Mouse (Mus musculus) telencephalon, adult 2 months (tissue): ENCODE results near the gene Myt1l.

Source experiments
- DNase-seq: peaks from one replicate; pipeline ENCODE4 v3.0.0-alpha.2; 2011; ENCODE audit warnings: low read depth, low spot score

Myt1l gene

DNA sequence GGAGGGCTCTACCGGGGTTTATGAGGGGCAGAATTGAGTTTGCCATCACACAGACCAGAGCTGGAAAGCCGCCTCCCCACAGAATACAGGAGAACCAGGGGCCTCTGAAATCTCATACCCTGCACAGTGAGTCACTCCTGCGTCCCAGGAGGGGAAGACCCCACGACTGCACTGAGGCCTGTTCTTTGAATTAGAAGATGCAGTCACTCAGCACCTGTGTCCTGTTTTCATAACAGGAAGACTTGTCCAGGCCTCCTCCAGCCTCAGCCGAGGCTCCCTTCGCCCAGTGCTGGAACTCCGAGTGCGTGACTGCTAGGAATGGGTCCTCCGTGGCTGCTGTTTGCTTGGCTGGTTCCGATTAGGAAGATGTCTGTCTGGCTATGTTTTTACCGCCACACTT, 425.8 kb downstream of the Myt1l start:
- DNase-seq: no peak

DNA sequence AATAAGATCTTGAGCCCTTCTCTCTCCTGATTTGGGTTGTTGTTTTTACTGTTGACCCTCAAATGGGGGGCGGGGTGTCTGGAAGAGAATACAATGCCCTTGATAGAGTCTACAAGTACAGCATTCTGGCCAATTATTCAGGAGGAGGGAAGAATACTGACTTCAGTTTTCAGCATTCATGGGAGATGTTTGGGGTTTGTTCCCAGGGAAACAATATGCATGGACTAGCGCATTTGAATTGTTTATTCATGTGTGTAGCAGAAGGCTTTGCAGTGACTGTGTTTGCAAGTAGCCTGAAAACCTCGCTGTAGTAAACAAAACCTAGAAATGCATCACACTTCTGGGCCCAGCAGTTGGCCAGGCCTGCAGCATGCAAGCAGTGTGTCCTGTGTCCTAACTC, 426.3 kb downstream of the Myt1l start:
- no peak for DNase-seq

DNA sequence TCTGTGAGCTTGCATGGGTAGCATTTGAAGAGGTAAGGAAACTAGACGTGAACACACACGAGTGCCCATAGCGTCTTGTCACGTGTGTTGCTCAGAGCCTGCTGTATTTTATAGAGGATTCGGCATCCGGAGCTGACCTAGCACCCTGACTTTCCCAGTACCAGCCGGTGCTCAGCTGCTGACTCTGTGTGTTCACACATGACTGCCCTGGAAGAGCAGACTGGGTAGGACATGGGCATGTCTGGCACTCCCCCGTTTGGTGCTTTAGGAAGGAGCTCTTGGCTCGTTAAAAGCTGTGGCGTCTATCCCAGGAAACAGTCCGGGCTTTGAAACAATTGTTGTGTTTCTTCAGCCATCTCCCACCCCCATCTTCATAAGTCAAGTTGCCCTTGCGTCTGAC, 428.8 kb downstream of the Myt1l start:
- DNase-seq: no peak

DNA sequence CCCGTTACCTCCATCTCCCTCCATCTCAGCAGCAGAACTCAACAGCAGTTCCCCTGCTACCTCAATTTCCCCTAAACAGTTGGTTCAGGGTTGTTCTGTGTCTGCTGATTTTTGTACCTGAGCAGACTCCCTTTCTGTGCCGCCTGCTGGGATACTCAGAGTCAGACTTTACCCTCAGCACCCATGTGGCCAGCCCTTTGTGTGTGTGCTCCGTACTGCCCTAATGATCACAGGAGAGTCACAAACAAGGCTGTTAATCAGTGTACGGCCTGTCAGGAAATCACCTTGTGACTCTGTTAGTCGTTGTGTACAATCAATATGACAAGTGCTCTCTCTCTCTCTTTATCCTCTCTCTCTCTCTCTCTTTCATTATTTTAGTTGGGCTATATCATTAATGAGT, 430.5 kb downstream of the Myt1l start:
- DNase-seq: no peak

DNA sequence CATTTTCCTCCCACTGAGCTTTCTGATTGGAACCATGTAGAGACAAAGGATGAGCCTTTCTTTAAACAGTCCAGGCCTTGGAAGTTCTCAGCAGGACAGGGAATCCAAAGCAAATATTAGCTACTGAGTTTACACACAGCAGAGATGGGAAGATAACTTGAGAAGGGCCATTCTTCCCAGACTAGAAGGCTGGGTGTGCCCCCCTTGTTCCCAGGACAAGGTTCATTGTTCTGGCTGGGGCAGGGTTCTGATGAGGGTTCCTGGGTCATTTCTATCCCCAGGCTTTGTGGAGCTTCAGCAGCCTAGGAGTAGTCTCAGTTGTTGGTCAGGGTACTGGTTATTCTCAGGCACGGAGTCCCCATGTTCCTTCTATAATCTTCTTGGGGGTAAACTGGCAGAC, 432.9 kb downstream of the Myt1l start:
- no peak for DNase-seq

DNA sequence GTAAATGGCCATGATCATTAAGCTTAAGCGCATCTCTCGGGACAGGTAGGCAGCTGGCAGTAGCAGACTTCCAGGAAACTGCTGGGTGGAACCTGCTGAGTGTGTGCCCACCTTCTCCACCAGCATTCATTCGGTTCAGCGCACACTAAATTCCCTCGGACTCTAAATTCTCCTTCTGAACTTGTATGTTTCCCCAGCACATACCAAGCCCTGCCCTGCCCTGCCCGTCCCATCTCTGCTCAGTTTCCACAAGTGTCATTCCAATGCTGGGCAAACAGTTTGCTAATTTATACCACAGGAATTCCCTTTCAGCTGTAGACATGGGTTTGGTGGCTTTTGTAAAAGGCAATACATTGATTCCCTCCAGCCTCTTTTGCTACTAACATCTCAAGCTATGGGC, 436.8 kb downstream of the Myt1l start:
- no peak for DNase-seq

DNA sequence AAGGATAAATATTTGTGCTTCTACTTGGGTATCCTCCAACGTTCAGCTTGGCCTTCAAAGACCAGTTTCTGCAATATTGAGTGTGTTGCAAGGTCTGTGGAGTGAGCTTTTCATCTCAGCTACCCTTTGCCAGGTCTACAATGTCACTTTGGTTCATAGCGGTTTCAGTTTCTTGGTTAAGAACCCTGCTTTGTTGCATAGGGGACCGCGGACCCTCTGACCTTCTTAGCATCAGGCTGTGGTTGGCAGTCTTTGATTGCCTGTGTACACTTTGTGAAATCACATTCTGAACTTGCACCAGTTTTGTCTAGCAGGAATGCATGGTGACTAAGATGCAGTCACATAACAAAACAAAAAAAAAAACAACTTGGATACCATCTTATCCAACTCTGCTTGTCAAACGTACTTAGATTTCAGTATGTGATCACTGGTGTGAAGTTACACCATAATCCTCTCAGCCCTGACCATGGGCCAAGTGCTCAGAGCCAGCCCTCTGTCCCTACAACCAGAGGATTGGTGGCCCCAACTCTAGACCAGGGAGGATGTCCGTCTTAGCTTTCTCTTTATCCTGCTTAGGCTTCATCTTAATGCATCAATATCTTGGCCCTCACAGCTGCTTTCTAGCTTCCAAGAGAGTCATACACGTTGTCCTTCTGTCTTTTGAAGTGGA, 443.7 kb downstream of the Myt1l start:
- no peak for DNase-seq

DNA sequence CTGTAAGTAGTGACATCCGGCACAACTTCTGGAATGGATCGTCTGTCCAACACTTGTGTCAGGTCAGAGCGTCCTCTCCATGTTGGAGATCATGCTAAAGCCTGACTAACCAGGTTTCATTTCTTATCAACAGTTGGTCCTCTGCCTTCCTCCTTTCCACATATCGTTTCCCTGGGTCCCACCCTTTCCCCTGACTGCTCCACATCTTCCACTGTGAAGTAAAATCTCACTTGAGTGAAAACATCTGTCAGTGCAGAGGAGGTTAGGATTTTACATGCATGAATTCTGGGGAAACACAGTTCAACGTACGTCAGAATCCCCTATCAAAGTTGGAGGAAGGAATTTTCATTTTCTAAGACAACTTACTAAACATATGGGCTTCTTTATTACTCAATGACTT, 444.3 kb downstream of the Myt1l start:
- no peak for DNase-seq
